Mouse (Mus musculus): Measurements from ENCODE around the gene Cggbp1. TPM values are rescaled to one million over a fixed set of nuclear protein-coding genes. Genes with fewer than 3 reads are reported as not detected.

Cggbp1 gene
- polyA plus RNA-seq, 1 experiment from 2014 or later = 109 TPM

- H3K36me3 ChIP-seq (ENCODE audit: control insufficient read depth, insufficient read depth, low read length) = no peaks in the 10 kb centered on the region
- H3K27me3 ChIP-seq (ENCODE audit: control insufficient read depth, insufficient read depth, low read length) = no peaks in the 10 kb centered on the region
- no peak overlapping the region for H3K4me3 ChIP-seq (ENCODE audit: low read depth, low read length)
- DNase-seq (ENCODE audit: low spot score) = no peak
- no peaks in the 10 kb centered on the region for H3K4me1 ChIP-seq (replicated peaks; ENCODE audit: control insufficient read depth, insufficient read depth, low read length)
- no peak overlapping the region for H3K4me2 ChIP-seq (replicated peaks; ENCODE audit: low read depth, low read length)
- WGBS = 72% methylated on average over 4 of the region's 4 CpGs
- H3K9ac ChIP-seq (ENCODE audit: low read depth, low read length) = no peak overlapping the region
- no peak overlapping the region for H3K27ac ChIP-seq (ENCODE audit: low read depth, low read length)
- no peak for ATAC-seq (ENCODE audit: low FRiP score)
- no peaks in the 10 kb centered on the region for H3K9me3 ChIP-seq (ENCODE audit: control insufficient read depth, low read length)
Observed at GRCm38 (mm10) chr16:64876631-64877265, 25.0 kb downstream of the Cggbp1 start.

DNA sequence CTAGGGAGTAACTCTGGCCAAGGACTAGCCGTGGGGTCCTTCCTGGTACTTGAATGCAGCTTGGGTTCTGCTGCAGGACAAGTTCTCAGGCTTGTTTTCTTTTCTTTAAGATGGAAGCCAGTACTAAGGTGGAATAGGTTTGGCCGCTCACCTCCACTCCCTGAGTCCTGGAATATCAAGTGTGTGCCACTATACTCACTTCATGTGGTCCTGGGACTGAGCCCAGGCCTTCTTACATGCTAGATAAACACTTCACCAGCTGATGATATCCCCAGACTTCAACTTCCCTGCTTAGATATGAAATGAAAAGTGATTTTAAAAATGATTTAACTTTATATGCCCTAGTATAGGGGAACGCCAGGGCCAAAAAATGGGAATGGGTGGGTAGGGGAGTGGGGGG, 25.5 kb downstream of the Cggbp1 start:
- Histone ChIP-seq H3K4me1 (replicated peaks; ENCODE audit: control insufficient read depth, insufficient read depth, low read length) (no peaks in the 10 kb centered on the region), H3K4me2 (replicated peaks; ENCODE audit: low read depth, low read length) (no peak overlapping the region), H3K36me3 (ENCODE audit: control insufficient read depth, insufficient read depth, low read length) (no peaks in the 10 kb centered on the region), H3K9ac (ENCODE audit: low read depth, low read length) (no peak overlapping the region), H3K27me3 (ENCODE audit: control insufficient read depth, insufficient read depth, low read length) (no peaks in the 10 kb centered on the region), H3K4me3 (ENCODE audit: low read depth, low read length) (no peak overlapping the region), H3K9me3 (ENCODE audit: control insufficient read depth, low read length) (no peaks in the 10 kb centered on the region), H3K27ac (ENCODE audit: low read depth, low read length) (no peak overlapping the region)
- DNase-seq (ENCODE audit: low spot score) (no peak), ATAC-seq (ENCODE audit: low FRiP score) (no peak)
- WGBS = 90% methylated on average over 3 of the region's 3 CpGs

- Histone ChIP-seq H3K27me3 (ENCODE audit: control insufficient read depth, insufficient read depth, low read length) (no peaks in the 10 kb centered on the region), H3K4me3 (ENCODE audit: low read depth, low read length) (no peak overlapping the region), H3K4me2 (replicated peaks; ENCODE audit: low read depth, low read length) (no peak overlapping the region), H3K4me1 (replicated peaks; ENCODE audit: control insufficient read depth, insufficient read depth, low read length) (no peaks in the 10 kb centered on the region), H3K27ac (ENCODE audit: low read depth, low read length) (no peak overlapping the region), H3K9me3 (ENCODE audit: control insufficient read depth, low read length) (no peaks in the 10 kb centered on the region), H3K36me3 (ENCODE audit: control insufficient read depth, insufficient read depth, low read length) (no peaks in the 10 kb centered on the region), H3K9ac (ENCODE audit: low read depth, low read length) (no peak overlapping the region)
- no peak for DNase-seq (ENCODE audit: low spot score)
- ATAC-seq (ENCODE audit: low FRiP score) = no peak
- WGBS = 86% methylated on average over 3 of the region's 3 CpGs
Observed at GRCm38 (mm10) chr16:64878611-64879132, 26.9 kb downstream of the Cggbp1 start.

DNA sequence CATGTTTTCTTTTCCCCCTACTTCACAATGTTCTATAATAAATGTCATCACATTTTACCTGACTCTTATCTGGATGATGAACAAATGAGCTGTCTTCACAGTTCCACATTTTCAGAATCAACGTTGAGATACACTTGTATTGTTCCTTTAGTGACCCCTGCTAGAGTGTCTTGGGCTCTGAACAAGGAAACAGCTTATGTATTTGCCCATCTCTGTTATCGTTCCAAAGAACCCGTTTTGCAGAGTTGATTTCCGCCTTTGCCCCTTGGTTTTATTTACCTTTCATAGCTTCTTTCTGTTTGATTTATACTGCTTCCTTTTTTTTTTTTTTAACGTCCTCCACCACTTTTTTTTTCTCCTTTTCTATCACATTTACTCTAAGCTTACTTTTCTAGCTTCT, 27.9 kb downstream of the Cggbp1 start:
- no peaks in the 10 kb centered on the region for H3K27me3 ChIP-seq (ENCODE audit: control insufficient read depth, insufficient read depth, low read length)
- H3K4me2 ChIP-seq (replicated peaks; ENCODE audit: low read depth, low read length) = no peak overlapping the region
- no peaks in the 10 kb centered on the region for H3K4me1 ChIP-seq (replicated peaks; ENCODE audit: control insufficient read depth, insufficient read depth, low read length)
- H3K9ac ChIP-seq (ENCODE audit: low read depth, low read length) = no peak overlapping the region
- no peak overlapping the region for H3K27ac ChIP-seq (ENCODE audit: low read depth, low read length)
- H3K9me3 ChIP-seq (ENCODE audit: control insufficient read depth, low read length) = no peaks in the 10 kb centered on the region
- no peaks in the 10 kb centered on the region for H3K36me3 ChIP-seq (ENCODE audit: control insufficient read depth, insufficient read depth, low read length)
- WGBS = 88% methylated on average over 5 of the region's 5 CpGs
- no peak overlapping the region for H3K4me3 ChIP-seq (ENCODE audit: low read depth, low read length)
- no peak for DNase-seq (ENCODE audit: low spot score)
- ATAC-seq (ENCODE audit: low FRiP score) = no peak

DNA sequence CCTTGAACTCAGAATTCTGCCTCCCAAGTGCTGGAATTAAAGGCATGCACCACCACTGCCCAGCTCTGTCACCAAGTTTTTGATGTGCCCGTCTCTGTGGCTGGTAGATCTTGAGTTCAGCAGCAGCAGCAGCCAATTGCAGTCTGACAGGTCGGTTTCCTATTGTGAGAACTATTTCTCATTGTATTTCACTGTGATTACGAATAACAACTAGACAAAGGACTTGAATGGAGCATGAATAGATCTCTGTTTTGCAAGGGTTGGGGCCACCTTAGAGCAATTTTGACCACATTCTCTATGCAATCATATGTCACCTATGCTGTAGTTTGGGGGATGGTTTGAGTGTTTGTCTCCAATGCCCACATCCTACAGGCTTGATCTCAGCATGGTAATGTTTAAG, 29.2 kb downstream of the Cggbp1 start:
- H3K27me3 ChIP-seq (ENCODE audit: control insufficient read depth, insufficient read depth, low read length) = no peaks in the 10 kb centered on the region
- no peaks in the 10 kb centered on the region for H3K36me3 ChIP-seq (ENCODE audit: control insufficient read depth, insufficient read depth, low read length)
- DNase-seq (ENCODE audit: low spot score) (no peak), ATAC-seq (ENCODE audit: low FRiP score) (no peak)
- 59% methylated on average over 3 of the region's 3 CpGs for WGBS
- H3K4me2 ChIP-seq (replicated peaks; ENCODE audit: low read depth, low read length) = no peak overlapping the region
- H3K9me3 ChIP-seq (ENCODE audit: control insufficient read depth, low read length) = no peaks in the 10 kb centered on the region
- H3K4me3 ChIP-seq (ENCODE audit: low read depth, low read length) = no peak overlapping the region
- H3K4me1 ChIP-seq (replicated peaks; ENCODE audit: control insufficient read depth, insufficient read depth, low read length) = no peaks in the 10 kb centered on the region
- no peak overlapping the region for H3K9ac ChIP-seq (ENCODE audit: low read depth, low read length)
- H3K27ac ChIP-seq (ENCODE audit: low read depth, low read length) = no peak overlapping the region

DNA sequence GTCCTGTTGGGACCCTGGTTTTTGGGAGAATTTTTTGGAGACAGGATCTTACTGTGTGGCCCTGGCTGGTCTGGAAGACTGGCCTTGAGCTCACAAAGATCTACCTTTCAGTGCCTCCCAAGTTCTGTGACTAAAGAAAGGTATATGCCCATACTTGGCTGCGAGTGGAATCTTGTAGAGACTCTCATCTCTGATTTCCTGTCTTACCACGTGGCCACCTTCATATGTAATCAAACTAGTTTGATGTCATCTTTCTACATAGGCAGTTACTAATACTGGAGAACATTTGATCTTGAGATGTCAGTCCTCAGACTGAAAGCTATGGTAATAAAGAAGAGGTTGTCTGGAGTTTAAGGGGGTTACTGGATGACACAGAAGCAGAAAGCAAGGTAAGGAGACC, 29.6 kb downstream of the Cggbp1 start:
- DNase-seq (ENCODE audit: low spot score) (no peak), ATAC-seq (ENCODE audit: low FRiP score) (no peak)
- no peak overlapping the region for H3K4me2 ChIP-seq (replicated peaks; ENCODE audit: low read depth, low read length)
- 88% methylated on average over 2 of the region's 2 CpGs for WGBS
- H3K27ac ChIP-seq (ENCODE audit: low read depth, low read length) = no peak overlapping the region
- no peaks in the 10 kb centered on the region for H3K36me3 ChIP-seq (ENCODE audit: control insufficient read depth, insufficient read depth, low read length)
- H3K4me1 ChIP-seq (replicated peaks; ENCODE audit: control insufficient read depth, insufficient read depth, low read length) = no peaks in the 10 kb centered on the region
- H3K4me3 ChIP-seq (ENCODE audit: low read depth, low read length) = no peak overlapping the region
- no peaks in the 10 kb centered on the region for H3K9me3 ChIP-seq (ENCODE audit: control insufficient read depth, low read length)
- H3K9ac ChIP-seq (ENCODE audit: low read depth, low read length) = no peak overlapping the region
- no peaks in the 10 kb centered on the region for H3K27me3 ChIP-seq (ENCODE audit: control insufficient read depth, insufficient read depth, low read length)

GRCm38 (mm10) chr16:64883896-64884295, 32.1 kb downstream of the Cggbp1 start:
- no peak for DNase-seq (ENCODE audit: low spot score)
- Histone ChIP-seq H3K4me1 (replicated peaks; ENCODE audit: control insufficient read depth, insufficient read depth, low read length) (no peaks in the 10 kb centered on the region), H3K4me3 (ENCODE audit: low read depth, low read length) (no peak overlapping the region), H3K36me3 (ENCODE audit: control insufficient read depth, insufficient read depth, low read length) (no peaks in the 10 kb centered on the region), H3K4me2 (replicated peaks; ENCODE audit: low read depth, low read length) (no peak overlapping the region), H3K27ac (ENCODE audit: low read depth, low read length) (no peak overlapping the region), H3K9ac (ENCODE audit: low read depth, low read length) (no peak overlapping the region), H3K9me3 (ENCODE audit: control insufficient read depth, low read length) (no peaks in the 10 kb centered on the region), H3K27me3 (ENCODE audit: control insufficient read depth, insufficient read depth, low read length) (no peaks in the 10 kb centered on the region)
- ATAC-seq (ENCODE audit: low FRiP score) = no peak
- 70% methylated on average over 5 of the region's 5 CpGs for WGBS

DNA sequence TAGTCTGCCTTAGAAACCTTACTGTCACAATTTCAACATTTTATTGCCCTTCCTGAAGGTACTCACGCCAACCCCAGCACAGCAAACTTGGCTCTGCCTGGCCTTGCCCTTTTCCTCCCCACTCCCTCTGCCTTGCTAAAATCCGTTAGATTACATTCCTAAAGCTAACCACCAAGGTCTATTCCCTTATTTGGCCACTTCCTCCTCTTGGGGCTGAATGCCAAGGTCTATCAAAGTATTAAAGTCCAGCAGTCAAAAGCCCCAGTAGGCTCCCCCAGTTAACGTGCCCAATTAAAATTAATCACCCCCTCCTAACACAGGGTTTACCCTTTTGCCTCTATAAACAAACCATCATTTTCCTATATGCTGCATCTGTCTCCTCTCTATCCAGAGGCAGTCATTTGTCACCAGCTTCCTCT, 32.6 kb downstream of the Cggbp1 start:
- WGBS = 53% methylated on average over 3 of the region's 3 CpGs
- DNase-seq (ENCODE audit: low spot score) (no peak), ATAC-seq (ENCODE audit: low FRiP score) (no peak)
- no peak overlapping the region for H3K4me3 ChIP-seq (ENCODE audit: low read depth, low read length)
- H3K4me1 ChIP-seq (replicated peaks; ENCODE audit: control insufficient read depth, insufficient read depth, low read length) = no peaks in the 10 kb centered on the region
- no peak overlapping the region for H3K9ac ChIP-seq (ENCODE audit: low read depth, low read length)
- H3K9me3 ChIP-seq (ENCODE audit: control insufficient read depth, low read length) = no peaks in the 10 kb centered on the region
- no peaks in the 10 kb centered on the region for H3K36me3 ChIP-seq (ENCODE audit: control insufficient read depth, insufficient read depth, low read length)
- H3K4me2 ChIP-seq (replicated peaks; ENCODE audit: low read depth, low read length) = no peak overlapping the region
- no peak overlapping the region for H3K27ac ChIP-seq (ENCODE audit: low read depth, low read length)
- H3K27me3 ChIP-seq (ENCODE audit: control insufficient read depth, insufficient read depth, low read length) = no peaks in the 10 kb centered on the region

DNA sequence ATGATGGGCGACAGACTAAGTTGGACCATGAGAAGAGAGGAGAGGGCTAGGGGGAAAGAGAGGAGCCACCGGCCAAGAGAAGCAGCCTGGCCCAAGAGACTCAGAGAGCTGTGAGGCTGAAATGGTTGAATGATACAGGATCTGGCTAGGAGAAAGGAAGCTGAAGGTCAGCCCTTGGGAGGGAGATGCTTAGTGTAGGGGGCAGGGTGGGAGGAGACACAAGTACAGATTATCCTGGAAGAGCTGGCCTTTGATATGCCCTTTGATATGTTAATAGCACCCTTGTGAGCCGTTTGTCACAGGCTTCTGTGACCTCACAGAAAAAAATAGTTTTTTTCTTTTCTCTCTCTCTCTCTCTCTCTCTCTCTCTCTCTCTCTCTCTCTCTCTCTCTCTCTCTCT, 33.3 kb downstream of the Cggbp1 start:
- Histone ChIP-seq H3K36me3 (ENCODE audit: control insufficient read depth, insufficient read depth, low read length) (no peaks in the 10 kb centered on the region), H3K9ac (ENCODE audit: low read depth, low read length) (no peak overlapping the region), H3K4me3 (ENCODE audit: low read depth, low read length) (no peak overlapping the region), H3K4me2 (replicated peaks; ENCODE audit: low read depth, low read length) (no peak overlapping the region), H3K9me3 (ENCODE audit: control insufficient read depth, low read length) (no peaks in the 10 kb centered on the region), H3K27ac (ENCODE audit: low read depth, low read length) (no peak overlapping the region), H3K27me3 (ENCODE audit: control insufficient read depth, insufficient read depth, low read length) (no peaks in the 10 kb centered on the region), H3K4me1 (replicated peaks; ENCODE audit: control insufficient read depth, insufficient read depth, low read length) (no peaks in the 10 kb centered on the region)
- DNase-seq (ENCODE audit: low spot score) (no peak), ATAC-seq (ENCODE audit: low FRiP score) (peak; percentile 49; the same call in 1 of the 2 replicates)
- 22% methylated on average over 3 of the region's 3 CpGs for WGBS
